Mouse (Mus musculus) kidney, adult 2 months (tissue): Measurements from ENCODE around the gene Zc3h10. TPM values are rescaled to one million over a fixed set of nuclear protein-coding genes. Genes with fewer than 3 reads are reported as not detected.
A peak's percentile ranks its signal among the peaks of the same experiment; 100 is the strongest.

Experiments
- DNase-seq: peaks from one replicate; pipeline ENCODE4 v3.0.0; 2021
- H3K27ac ChIP-seq: fragments of 200-500 bp; 2 replicates; pipeline ENCODE4 v1.5.1; 2012; ENCODE audit warnings: low read depth, low read length, control low read depth, inconsistent platforms; ENCODE audit not compliant: insufficient read depth
- H3K27me3 ChIP-seq: fragments of 200-500 bp; replicated peaks from 2 replicates; pipeline ENCODE4 v1.6.1; 2012; ENCODE audit warnings: mild to moderate bottlenecking, moderate library complexity, low read length, inconsistent platforms; ENCODE audit not compliant: control insufficient read depth, insufficient read depth
- H3K36me3 ChIP-seq: fragments of 200-500 bp; 2 replicates; pipeline ENCODE4 v1.6.1; 2012; ENCODE audit warnings: mild to moderate bottlenecking, moderate library complexity, low read length, inconsistent platforms; ENCODE audit not compliant: control insufficient read depth, insufficient read depth
- H3K4me1 ChIP-seq: fragments of 200-500 bp; 2 replicates; pipeline ENCODE4 v1.6.1; 2011; ENCODE audit warnings: low read length; ENCODE audit not compliant: control insufficient read depth, insufficient read depth
- H3K4me3 ChIP-seq: fragments of 200-500 bp; 2 replicates; pipeline ENCODE4 v1.5.1; 2011; ENCODE audit warnings: mild to moderate bottlenecking, low read depth, low read length, control low read depth; ENCODE audit not compliant: insufficient read depth
- CTCF ChIP-seq: fragments of 200-500 bp; conservative IDR thresholded peaks from 2 replicates; pipeline ENCODE4 v1.5.1; 2011; ENCODE audit warnings: low read depth, mild to moderate bottlenecking, control low read depth, low read length, moderate library complexity, mixed read lengths; ENCODE audit not compliant: insufficient read depth, insufficient read length
- POLR2A ChIP-seq: fragments of 200-500 bp; IDR thresholded peaks from one replicate; pipeline ENCODE4 v1.6.1; 2011; ENCODE audit warnings: low read depth, low read length, control low read depth
- WGBS: fragments of 180-500 bp; shearing (Covaris S2); methylation state at CpG from one replicate; pipeline ENCODE4 v1.1.7; 2018; 5-methylcytosine and 5-hydroxymethylcytosine counted together
- polyA plus RNA-seq: library from polyadenylated mRNA; depleted of rRNA; stranded (reverse); fragments of >200 nt; gene quantifications from 2 replicates; pipeline ENCODE4 v1.2.3, GENCODE M21; 2012

Gene Zc3h10
- polyA plus RNA-seq, 1 experiment, result 10.0 TPM

- Histone ChIP-seq H3K27ac (peak overlapping the region; percentile 94; the same call in 1 of the 2 replicates), H3K4me1 (peaks cover 8% of the 10 kb centered on the region; the same call in 1 of the 2 replicates), H3K4me3 (peak overlapping the region; percentile 38), H3K36me3 (peaks cover 5% of the 10 kb centered on the region), H3K27me3 (no peaks in the 10 kb centered on the region)
- WGBS, result 4% methylated on average over 4 of the region's 4 CpGs
- TF ChIP-seq POLR2A (no peak), CTCF (peak; percentile 26; the same call in 1 of the 2 replicates)
- DNase-seq, result peak; percentile 70
Observed at GRCm38 (mm10) chr10:128546361-128546760, 1.2 kb downstream of the Zc3h10 start.

GRCm38 (mm10) chr10:128545570-128545898 lies 2.0 kb downstream of the Zc3h10 start:
- Histone ChIP-seq H3K27me3 (no peaks in the 10 kb centered on the region), H3K36me3 (peaks cover 5% of the 10 kb centered on the region), H3K4me3 (no peak overlapping the region), H3K27ac (no peak overlapping the region), H3K4me1 (peaks cover 8% of the 10 kb centered on the region; the same call in 1 of the 2 replicates)
- 82% methylated on average over 3 of the region's 3 CpGs for WGBS
- no peak for DNase-seq
- TF ChIP-seq CTCF, result no peak
- TF ChIP-seq POLR2A, result no peak

GRCm38 (mm10) chr10:128544674-128545569 lies 2.7 kb downstream of the Zc3h10 start:
- 93% methylated on average over 37 of the region's 37 CpGs for WGBS
- Histone ChIP-seq H3K4me1 (peaks cover 8% of the 10 kb centered on the region; the same call in 1 of the 2 replicates), H3K36me3 (peaks cover 5% of the 10 kb centered on the region), H3K27ac (no peak overlapping the region), H3K27me3 (no peaks in the 10 kb centered on the region), H3K4me3 (no peak overlapping the region)
- DNase-seq, result no peak
- TF ChIP-seq CTCF (no peak), POLR2A (no peak)

GRCm38 (mm10) chr10:128544151-128544657 lies 3.4 kb downstream of the Zc3h10 start:
- 94% methylated on average over 15 of the region's 15 CpGs for WGBS
- H3K36me3 ChIP-seq, result peaks cover 5% of the 10 kb centered on the region

GRCm38 (mm10) chr10:128543100-128543499 lies 4.5 kb downstream of the Zc3h10 start:
- Histone ChIP-seq H3K4me3 (no peak overlapping the region), H3K27me3 (no peaks in the 10 kb centered on the region), H3K36me3 (peaks cover 5% of the 10 kb centered on the region), H3K4me1 (peaks cover 5% of the 10 kb centered on the region; the same call in 1 of the 2 replicates), H3K27ac (no peak overlapping the region)
- DNase-seq, result no peak
- 69% methylated on average over 2 of the region's 2 CpGs for WGBS
- TF ChIP-seq POLR2A, result no peak
- TF ChIP-seq CTCF, result no peak

More at GRCm38 (mm10) chr10:128544151-128544657, 3.4 kb downstream of the Zc3h10 start:
- H3K4me1 ChIP-seq, result peaks cover 5% of the 10 kb centered on the region; the same call in 1 of the 2 replicates
- no peak overlapping the region for H3K4me3 ChIP-seq
- no peak for TF ChIP-seq POLR2A
- no peak for TF ChIP-seq CTCF
- DNase-seq, result no peak
- no peak overlapping the region for H3K27ac ChIP-seq
- no peaks in the 10 kb centered on the region for H3K27me3 ChIP-seq

GRCm38 (mm10) chr10:128538340-128538870 lies 9.2 kb downstream of the Zc3h10 start:
- no peaks in the 10 kb centered on the region for H3K36me3 ChIP-seq
- no peak for TF ChIP-seq CTCF
- no peak for TF ChIP-seq POLR2A
- 100% methylated on average over 1 of the region's 1 CpGs for WGBS
- no peaks in the 10 kb centered on the region for H3K4me1 ChIP-seq
- no peaks in the 10 kb centered on the region for H3K27me3 ChIP-seq
- H3K4me3 ChIP-seq, result no peak overlapping the region
- no peak for DNase-seq
- no peak overlapping the region for H3K27ac ChIP-seq

GRCm38 (mm10) chr10:128536266-128536940 lies 11.2 kb downstream of the Zc3h10 start:
- TF ChIP-seq POLR2A (no peak), CTCF (peak; percentile 89)
- Histone ChIP-seq H3K27ac (no peak overlapping the region), H3K27me3 (no peaks in the 10 kb centered on the region), H3K4me3 (no peak overlapping the region), H3K36me3 (no peaks in the 10 kb centered on the region), H3K4me1 (no peaks in the 10 kb centered on the region)
- DNase-seq, result peak; percentile 95
- 12% methylated on average over 18 of the region's 18 CpGs for WGBS
